Mouse (Mus musculus) embryonic fibroblast, embryonic 13.5 days (primary cell): ENCODE results near the gene Slc22a14. TPM values are rescaled to one million over a fixed set of nuclear protein-coding genes. Genes with fewer than 3 reads are reported as not detected.
"Not testable (repeated sequence)": the region's sequence is repeated elsewhere in the genome, so short reads cannot be mapped to it uniquely, and the experiment has no call there.

ENCODE experiments used
- H3K27ac ChIP-seq: 2 replicates; pipeline ENCODE4 v1.5.1; 2012; ENCODE audit warnings: low read length, control low read depth, inconsistent platforms; ENCODE audit not compliant: insufficient read depth
- H3K4me1 ChIP-seq: 2 replicates; pipeline ENCODE4 v1.6.1; 2011; ENCODE audit warnings: low read length; ENCODE audit not compliant: control insufficient read depth, insufficient read depth
- H3K4me3 ChIP-seq: 2 replicates; pipeline ENCODE4 v1.5.1; 2011; ENCODE audit warnings: mild to moderate bottlenecking, control low read depth, low read length; ENCODE audit not compliant: insufficient read depth
- CTCF ChIP-seq: IDR thresholded peaks from 2 replicates; pipeline ENCODE4 v1.5.1; 2011; ENCODE audit warnings: mild to moderate bottlenecking, control low read depth, low read length, moderate library complexity, borderline replicate concordance; ENCODE audit not compliant: insufficient read depth
- POLR2A ChIP-seq: IDR thresholded peaks from 2 replicates; pipeline ENCODE4 v1.6.1; 2011; ENCODE audit warnings: low read depth, mild to moderate bottlenecking, control low read depth, low read length, moderate library complexity
- polyA plus RNA-seq: library from polyadenylated mRNA; stranded (reverse); fragments of >200 nt; gene quantifications from 2 replicates; pipeline ENCODE4 v1.2.4, GENCODE M21; 2011; ENCODE audit warnings: low read depth; ENCODE audit not compliant: missing spikeins, insufficient read length

The Slc22a14 gene
- polyA plus RNA-seq, 1 experiment: not detected

DNA sequence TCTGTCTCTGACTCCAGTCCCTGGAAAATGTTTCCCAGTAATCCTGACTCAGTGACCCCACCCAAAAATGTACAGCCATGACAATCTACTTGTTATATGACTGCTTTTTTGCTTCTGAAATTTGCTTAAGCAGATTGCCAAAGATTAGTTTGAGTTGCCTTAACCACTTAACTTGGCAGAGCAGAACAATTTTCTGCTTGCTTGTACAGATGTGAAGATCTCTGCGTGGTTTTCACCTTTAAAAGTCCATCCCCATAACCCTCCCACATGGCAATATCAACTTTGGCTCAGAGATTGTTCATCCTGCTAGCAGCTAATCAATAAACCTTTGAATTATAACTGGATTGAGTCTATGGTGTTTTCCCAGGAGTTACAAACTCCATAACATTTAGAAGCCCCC lies 56.3 kb downstream of the Slc22a14 start:
- H3K27ac ChIP-seq: no peak overlapping the region
- TF ChIP-seq POLR2A: no peak
- TF ChIP-seq CTCF: no peak
- no peak overlapping the region for H3K4me3 ChIP-seq
- H3K4me1 ChIP-seq: no peaks in the 10 kb centered on the region

- Histone ChIP-seq H3K4me3 (no peak overlapping the region), H3K27ac (no peak overlapping the region), H3K4me1 (no peaks in the 10 kb centered on the region)
- TF ChIP-seq CTCF (no peak), POLR2A (no peak)
Observed at GRCm38 (mm10) chr9:119305863-119306262, 59.5 kb downstream of the Slc22a14 start.

- Histone ChIP-seq H3K4me1 (no peaks in the 10 kb centered on the region), H3K4me3 (no peak overlapping the region), H3K27ac (no peak overlapping the region)
- TF ChIP-seq POLR2A (no peak), CTCF (no peak)
Observed at GRCm38 (mm10) chr9:119298563-119298962, 66.8 kb downstream of the Slc22a14 start.

- TF ChIP-seq CTCF (no peak), POLR2A (no peak)
- Histone ChIP-seq H3K27ac (no peak overlapping the region), H3K4me1 (no peaks in the 10 kb centered on the region), H3K4me3 (no peak overlapping the region)
Observed at GRCm38 (mm10) chr9:119297696-119298095, 67.7 kb downstream of the Slc22a14 start.

- H3K27ac ChIP-seq: no peak overlapping the region
- H3K4me1 ChIP-seq: no peaks in the 10 kb centered on the region
- no peak for TF ChIP-seq CTCF
- H3K4me3 ChIP-seq: no peak overlapping the region
Observed at GRCm38 (mm10) chr9:119290791-119291190, 74.6 kb downstream of the Slc22a14 start.

- no peaks in the 10 kb centered on the region for H3K4me1 ChIP-seq
- no peak for TF ChIP-seq POLR2A
- TF ChIP-seq CTCF: no peak
Observed at GRCm38 (mm10) chr9:119280894-119281682, 84.3 kb downstream of the Slc22a14 start.

DNA sequence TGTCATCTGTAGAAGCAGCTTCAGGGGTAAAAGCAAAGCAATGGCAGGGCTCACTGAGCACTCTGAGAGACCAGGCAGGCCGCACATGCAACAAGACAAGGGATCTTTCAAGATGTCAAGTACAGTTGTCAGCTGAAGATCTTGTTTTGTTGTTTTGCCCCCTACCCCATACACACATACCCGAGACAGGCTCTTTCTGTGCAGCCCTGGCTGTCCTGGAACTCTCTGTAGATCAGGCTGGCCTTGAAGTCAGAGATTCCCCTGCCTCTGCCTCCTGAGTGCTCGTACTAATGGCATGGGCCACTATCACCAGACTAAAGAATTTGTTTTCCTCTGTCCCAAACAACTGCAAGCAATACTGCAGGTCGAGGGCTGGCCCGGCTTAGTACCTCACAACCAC lies 87.3 kb downstream of the Slc22a14 start:
- H3K4me1 ChIP-seq: no peaks in the 10 kb centered on the region
- TF ChIP-seq POLR2A (no peak), CTCF (no peak)
- H3K27ac ChIP-seq: no peak overlapping the region
- no peak overlapping the region for H3K4me3 ChIP-seq

More at GRCm38 (mm10) chr9:119280894-119281682, 84.3 kb downstream of the Slc22a14 start:
- no peak overlapping the region for H3K27ac ChIP-seq
- no peak overlapping the region for H3K4me3 ChIP-seq

- Histone ChIP-seq H3K4me1 (0 out of 2 replicates have a peak, but pooled peaks cover 2% of the 10 kb centered on the region), H3K4me3 (no peak overlapping the region), H3K27ac (no peak overlapping the region)
- no peak for TF ChIP-seq POLR2A
- TF ChIP-seq CTCF: no peak
Observed at GRCm38 (mm10) chr9:119276321-119276720, 89.0 kb downstream of the Slc22a14 start.

DNA sequence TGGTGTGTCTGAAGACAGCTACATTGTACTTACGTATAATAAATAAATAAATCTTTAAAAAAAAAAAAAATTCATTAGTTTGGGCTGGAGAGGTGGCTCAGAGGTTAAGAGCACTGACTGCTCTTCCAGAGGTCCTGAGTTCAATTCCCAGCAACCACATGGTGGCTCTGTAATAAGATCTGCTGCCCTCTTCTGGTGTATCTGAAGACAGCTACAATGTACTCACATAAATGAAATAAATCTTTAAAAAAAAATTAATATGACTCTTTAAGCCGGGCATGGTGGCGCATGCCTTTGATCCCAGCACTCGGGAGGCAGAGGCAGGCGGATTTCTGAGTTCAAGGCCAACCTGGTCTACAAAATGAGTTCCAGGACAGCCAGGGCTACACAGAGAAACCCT lies 90.5 kb downstream of the Slc22a14 start:
- not testable (repeated sequence) for H3K4me3 ChIP-seq, H3K4me1 ChIP-seq, H3K27ac ChIP-seq

DNA sequence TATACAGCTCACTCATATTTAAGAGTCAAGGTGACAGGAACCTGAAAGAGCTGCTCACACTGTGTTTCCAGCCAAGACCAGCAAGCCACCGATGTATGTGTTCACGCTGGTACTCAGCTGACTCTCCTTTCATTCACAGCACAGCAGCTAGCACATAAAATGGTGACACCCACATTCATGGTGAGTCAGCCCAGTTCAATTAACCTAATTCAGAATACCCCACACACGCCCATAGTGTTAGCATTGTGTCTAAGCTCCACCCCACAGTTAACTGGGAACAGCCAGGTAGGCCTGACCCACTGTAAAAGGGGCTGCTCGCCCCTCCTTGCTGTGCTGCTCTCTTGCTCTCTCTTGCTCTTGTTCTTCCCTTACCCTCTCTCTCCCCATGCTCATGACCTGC lies 93.9 kb downstream of the Slc22a14 start:
- Histone ChIP-seq H3K4me3 (no peak overlapping the region), H3K27ac (no peak overlapping the region), H3K4me1 (0 out of 2 replicates have a peak, but pooled peaks cover 2% of the 10 kb centered on the region)
- no peak for TF ChIP-seq CTCF
- no peak for TF ChIP-seq POLR2A
